Mouse (Mus musculus) ES-E14 (cell line): ENCODE measurements around the gene Samd4.

ENCODE experiments used
- HCFC1 ChIP-seq: IDR thresholded peaks from 2 replicates; pipeline ENCODE4 v1.6.1; 2012; ENCODE audit warnings: low read length, inconsistent platforms, borderline replicate concordance; ENCODE audit not compliant: insufficient read depth
- ZC3H11A ChIP-seq: IDR thresholded peaks from 2 replicates; pipeline ENCODE4 v1.6.1; 2012; ENCODE audit warnings: low read depth, mild to moderate bottlenecking, inconsistent platforms, low read length, borderline replicate concordance

DNA sequence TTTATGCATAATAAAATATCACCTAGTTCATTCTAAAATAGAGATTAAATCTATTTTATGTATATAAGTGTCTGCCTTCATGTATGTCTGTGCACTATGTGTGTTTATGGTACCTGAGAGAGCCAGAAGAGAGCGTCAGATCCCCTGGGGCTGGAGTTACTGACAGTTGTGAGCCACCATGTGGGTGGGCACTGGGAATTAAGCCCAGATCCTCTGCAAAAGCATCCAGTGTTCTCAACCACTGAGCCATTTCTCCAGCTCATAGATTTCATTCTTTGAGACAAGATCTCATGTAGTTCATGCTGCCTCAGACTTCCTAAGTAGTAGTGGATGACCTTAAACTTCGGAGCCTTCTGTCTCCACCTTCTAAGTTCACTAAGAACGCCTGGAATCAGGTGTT lies 133.0 kb downstream of the Samd4 start:
- TF ChIP-seq ZC3H11A, result no peak
- TF ChIP-seq HCFC1, result no peak
